Mouse (Mus musculus): Measurements from ENCODE around the gene Slc38a6. TPM values are rescaled to one million over a fixed set of nuclear protein-coding genes. Genes with fewer than 3 reads are reported as not detected.

The Slc38a6 gene
- total and polyA plus RNA-seq, 2 experiments from 2014 or later: 2.7 to 19.2 TPM

DNA sequence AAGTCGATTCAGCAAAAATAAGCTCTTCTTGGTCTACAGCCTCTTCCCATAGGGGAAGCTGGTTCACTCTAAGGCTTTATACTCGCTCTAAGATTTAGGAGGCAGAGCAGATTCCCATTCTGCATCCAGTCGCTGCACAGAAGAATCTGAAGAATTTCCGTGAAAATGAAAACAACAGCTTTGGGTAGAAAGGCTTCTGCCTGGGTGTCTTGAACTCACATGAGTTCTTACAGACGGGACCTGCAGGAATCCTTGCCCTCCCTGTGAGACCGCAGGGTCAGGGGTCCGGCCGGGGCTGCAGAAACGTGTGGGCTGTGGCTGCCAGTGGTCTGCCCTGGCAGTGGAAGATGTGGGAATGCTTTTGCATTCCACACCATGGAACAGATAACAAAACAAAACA is 64.4 kb downstream of the Slc38a6 start:
- Histone ChIP-seq H3K9ac (replicated peaks; ENCODE audit: low read depth, low read length) (no peak overlapping the region), H3K27ac (ENCODE audit: low read depth) (0 out of 2 replicates have a peak overlapping the region, but pooled peaks have one; percentile 31), H3K9me3 (replicated peaks; ENCODE audit: control insufficient read depth, low read length) (no peaks in the 10 kb centered on the region), H3K4me2 (ENCODE audit: low read depth, low read length) (no peak overlapping the region), H3K27me3 (ENCODE audit: control insufficient read depth, insufficient read depth, low read length) (no peaks in the 10 kb centered on the region), H3K36me3 (replicated peaks; ENCODE audit: control insufficient read depth, insufficient read depth, low read length) (no peaks in the 10 kb centered on the region), H3K4me3 (ENCODE audit: low read depth, low read length) (no peak overlapping the region), H3K4me1 (ENCODE audit: control insufficient read depth, insufficient read depth) (peaks cover 20% of the 10 kb centered on the region)
- ATAC-seq (ENCODE audit: insufficient read depth, low read depth) (no peak), DNase-seq (ENCODE audit: low spot score) (no peak)
- 32% methylated on average over 9 of the region's 9 CpGs for WGBS
- no peak for TF ChIP-seq CTCF (IDR thresholded peaks at IDR 0.05; ENCODE audit: low read depth)

DNA sequence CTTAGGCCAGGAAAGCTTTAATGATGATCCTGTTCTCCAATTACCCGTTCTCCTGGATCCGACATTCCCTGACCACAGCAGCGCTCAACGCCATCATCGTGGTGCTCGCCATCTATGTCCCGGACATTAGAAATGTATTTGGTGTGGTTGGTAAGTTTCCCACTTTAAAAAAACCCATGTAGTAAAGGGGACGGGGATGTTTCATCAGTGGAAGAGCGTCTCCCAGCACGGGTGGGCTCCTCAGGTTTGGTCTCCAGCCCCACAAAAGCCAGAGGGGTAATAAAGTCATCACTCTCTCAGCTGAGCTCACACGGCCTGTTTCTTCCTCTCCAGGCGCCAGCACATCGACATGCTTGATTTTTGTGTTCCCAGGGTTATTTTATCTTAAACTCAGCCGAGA is 65.2 kb downstream of the Slc38a6 start:
- H3K9me3 ChIP-seq (replicated peaks; ENCODE audit: control insufficient read depth, low read length): no peaks in the 10 kb centered on the region
- no peak overlapping the region for H3K9ac ChIP-seq (replicated peaks; ENCODE audit: low read depth, low read length)
- no peaks in the 10 kb centered on the region for H3K36me3 ChIP-seq (replicated peaks; ENCODE audit: control insufficient read depth, insufficient read depth, low read length)
- 70% methylated on average over 14 of the region's 14 CpGs for WGBS
- no peak overlapping the region for H3K4me2 ChIP-seq (ENCODE audit: low read depth, low read length)
- no peak for TF ChIP-seq CTCF (IDR thresholded peaks at IDR 0.05; ENCODE audit: low read depth)
- no peak for TF ChIP-seq EP300 (IDR thresholded peaks at IDR 0.05; ENCODE audit: low read depth)
- H3K4me3 ChIP-seq (ENCODE audit: low read depth, low read length): no peak overlapping the region
- DNase-seq (ENCODE audit: low spot score): no peak
- H3K4me1 ChIP-seq (ENCODE audit: control insufficient read depth, insufficient read depth): peaks cover 20% of the 10 kb centered on the region
- ATAC-seq (ENCODE audit: insufficient read depth, low read depth): no peak
- no peaks in the 10 kb centered on the region for H3K27me3 ChIP-seq (ENCODE audit: control insufficient read depth, insufficient read depth, low read length)
- H3K27ac ChIP-seq (ENCODE audit: low read depth): peak overlapping the region; percentile 36

DNA sequence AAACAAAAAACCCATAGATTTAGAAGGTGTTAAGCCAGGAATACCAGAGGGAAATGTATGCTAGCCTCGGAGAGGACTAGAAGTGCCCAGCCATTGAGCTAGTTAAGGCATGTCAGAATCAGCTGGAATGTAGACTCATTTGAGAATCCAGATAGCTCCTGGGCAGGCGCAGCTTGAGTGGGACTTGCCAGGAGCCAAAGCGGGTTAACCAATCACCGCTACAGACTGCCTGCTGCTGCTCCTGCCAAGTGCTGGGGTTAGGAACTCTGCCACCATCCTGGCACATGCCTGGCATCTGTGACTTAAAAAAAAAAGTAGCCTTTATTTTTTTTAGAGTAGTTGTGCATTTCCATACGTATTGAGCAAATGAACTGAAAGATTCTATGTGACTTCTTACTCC is 66.8 kb downstream of the Slc38a6 start:
- Histone ChIP-seq H3K27me3 (ENCODE audit: control insufficient read depth, insufficient read depth, low read length) (no peaks in the 10 kb centered on the region), H3K9ac (replicated peaks; ENCODE audit: low read depth, low read length) (no peak overlapping the region), H3K4me2 (ENCODE audit: low read depth, low read length) (no peak overlapping the region), H3K9me3 (replicated peaks; ENCODE audit: control insufficient read depth, low read length) (no peaks in the 10 kb centered on the region), H3K27ac (ENCODE audit: low read depth) (0 out of 2 replicates have a peak overlapping the region, but pooled peaks have one; percentile 13), H3K4me3 (ENCODE audit: low read depth, low read length) (no peak overlapping the region), H3K36me3 (replicated peaks; ENCODE audit: control insufficient read depth, insufficient read depth, low read length) (no peaks in the 10 kb centered on the region), H3K4me1 (ENCODE audit: control insufficient read depth, insufficient read depth) (peaks cover 20% of the 10 kb centered on the region)
- peak; percentile 82 for DNase-seq (ENCODE audit: low spot score)
- WGBS: 40% methylated on average over 5 of the region's 5 CpGs
- TF ChIP-seq EP300 (IDR thresholded peaks at IDR 0.05; ENCODE audit: low read depth) (no peak), CTCF (IDR thresholded peaks at IDR 0.05; ENCODE audit: low read depth) (no peak)
- ATAC-seq (ENCODE audit: insufficient read depth, low read depth): peak; percentile 90

DNA sequence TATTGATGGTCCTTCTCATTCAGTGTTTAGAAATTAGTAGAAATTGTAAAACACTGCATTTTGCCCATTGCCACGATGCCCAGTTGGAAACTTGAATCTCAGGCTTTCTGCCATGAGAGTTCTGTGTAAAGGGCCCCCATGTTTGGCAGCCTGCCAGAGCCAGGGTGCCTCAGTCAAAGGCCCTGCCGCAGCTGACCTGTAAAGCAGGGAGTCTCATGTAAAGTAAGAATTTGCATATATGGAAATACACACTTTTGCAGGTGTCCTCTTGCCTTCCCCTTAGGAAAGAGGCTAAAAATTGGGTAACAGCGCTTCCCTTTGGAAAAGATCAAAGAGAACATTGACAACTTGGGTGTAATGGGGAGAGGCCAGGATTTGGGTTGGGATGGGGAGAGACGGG is 67.9 kb downstream of the Slc38a6 start:
- Histone ChIP-seq H3K36me3 (replicated peaks; ENCODE audit: control insufficient read depth, insufficient read depth, low read length) (no peaks in the 10 kb centered on the region), H3K27me3 (ENCODE audit: control insufficient read depth, insufficient read depth, low read length) (no peaks in the 10 kb centered on the region), H3K9ac (replicated peaks; ENCODE audit: low read depth, low read length) (no peak overlapping the region), H3K4me3 (ENCODE audit: low read depth, low read length) (no peak overlapping the region), H3K27ac (ENCODE audit: low read depth) (no peak overlapping the region), H3K4me1 (ENCODE audit: control insufficient read depth, insufficient read depth) (peaks cover 18% of the 10 kb centered on the region), H3K9me3 (replicated peaks; ENCODE audit: control insufficient read depth, low read length) (no peaks in the 10 kb centered on the region), H3K4me2 (ENCODE audit: low read depth, low read length) (no peak overlapping the region)
- DNase-seq (ENCODE audit: low spot score) (no peak), ATAC-seq (ENCODE audit: insufficient read depth, low read depth) (no peak)
- TF ChIP-seq EP300 (IDR thresholded peaks at IDR 0.05; ENCODE audit: low read depth) (no peak), CTCF (IDR thresholded peaks at IDR 0.05; ENCODE audit: low read depth) (no peak)
- 57% methylated on average over 4 of the region's 4 CpGs for WGBS

DNA sequence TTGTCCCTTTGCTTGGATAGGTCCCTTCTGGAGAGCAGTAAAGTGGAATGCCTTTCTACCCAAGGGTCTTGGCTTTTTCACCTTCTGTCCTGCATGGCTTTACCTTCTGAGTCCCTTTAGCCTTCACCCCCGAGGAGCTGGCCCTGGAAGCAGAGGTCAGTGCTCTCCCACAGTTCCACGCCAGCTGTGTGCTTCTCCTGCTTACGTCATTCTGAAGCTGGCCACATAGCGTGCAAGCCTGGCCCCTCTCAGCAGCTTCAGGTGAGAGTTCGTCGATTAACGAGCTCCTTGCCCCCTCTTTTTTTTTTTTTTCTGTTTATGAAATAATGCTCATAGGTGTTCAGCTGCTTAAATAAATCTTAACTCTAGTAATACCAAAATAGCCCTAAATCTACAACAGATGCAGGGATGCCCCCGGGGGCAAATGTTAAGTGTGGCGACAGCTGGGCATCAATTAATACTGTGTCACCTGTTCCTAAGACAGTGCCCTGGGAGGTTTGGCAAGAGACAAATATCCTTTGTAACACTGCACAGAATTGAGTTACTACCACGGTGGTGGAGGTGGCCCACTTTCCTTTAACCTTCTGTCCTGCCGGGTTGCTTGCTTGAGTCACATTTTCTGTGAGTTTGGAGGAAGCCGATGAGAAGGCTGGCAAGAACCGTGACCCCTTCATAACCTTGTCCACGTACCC is 68.7 kb downstream of the Slc38a6 start:
- ATAC-seq (ENCODE audit: insufficient read depth, low read depth) (no peak), DNase-seq (ENCODE audit: low spot score) (no peak)
- Histone ChIP-seq H3K27ac (ENCODE audit: low read depth) (no peak overlapping the region), H3K4me2 (ENCODE audit: low read depth, low read length) (no peak overlapping the region), H3K9me3 (replicated peaks; ENCODE audit: control insufficient read depth, low read length) (no peaks in the 10 kb centered on the region), H3K4me3 (ENCODE audit: low read depth, low read length) (no peak overlapping the region), H3K9ac (replicated peaks; ENCODE audit: low read depth, low read length) (no peak overlapping the region; the same call in 1 of the 2 replicates), H3K27me3 (ENCODE audit: control insufficient read depth, insufficient read depth, low read length) (no peaks in the 10 kb centered on the region), H3K36me3 (replicated peaks; ENCODE audit: control insufficient read depth, insufficient read depth, low read length) (no peaks in the 10 kb centered on the region), H3K4me1 (ENCODE audit: control insufficient read depth, insufficient read depth) (peaks cover 14% of the 10 kb centered on the region)
- no peak for TF ChIP-seq EP300 (IDR thresholded peaks at IDR 0.05; ENCODE audit: low read depth)
- TF ChIP-seq CTCF (IDR thresholded peaks at IDR 0.05; ENCODE audit: low read depth): no peak
- WGBS: 79% methylated on average over 14 of the region's 14 CpGs

DNA sequence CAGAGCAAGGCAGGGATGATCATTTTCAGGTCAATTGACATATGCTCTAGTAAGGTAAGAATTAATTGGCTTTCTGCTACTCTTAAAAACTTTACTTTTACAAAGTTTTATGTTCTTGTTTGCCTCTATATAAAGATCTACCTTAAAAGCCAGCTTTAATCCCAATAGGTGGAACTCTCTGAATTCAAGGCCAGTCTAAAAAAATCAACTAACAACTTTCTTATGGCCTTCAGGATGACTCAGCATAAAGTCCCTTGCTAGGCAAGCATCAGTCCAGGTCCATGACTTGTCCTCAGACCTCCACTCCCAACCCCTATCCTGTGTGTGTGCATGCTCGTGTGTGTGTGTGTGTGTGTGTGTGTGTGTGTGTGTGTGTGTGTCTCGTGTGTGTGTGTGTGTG is 70.1 kb downstream of the Slc38a6 start:
- H3K36me3 ChIP-seq (replicated peaks; ENCODE audit: control insufficient read depth, insufficient read depth, low read length): no peaks in the 10 kb centered on the region
- ATAC-seq (ENCODE audit: insufficient read depth, low read depth) (no peak), DNase-seq (ENCODE audit: low spot score) (no peak)
- H3K9me3 ChIP-seq (replicated peaks; ENCODE audit: control insufficient read depth, low read length): no peaks in the 10 kb centered on the region
- no peak overlapping the region for H3K4me3 ChIP-seq (ENCODE audit: low read depth, low read length)
- H3K4me1 ChIP-seq (ENCODE audit: control insufficient read depth, insufficient read depth): peaks cover 14% of the 10 kb centered on the region
- WGBS: 84% methylated on average over 2 of the region's 2 CpGs
- no peak overlapping the region for H3K9ac ChIP-seq (replicated peaks; ENCODE audit: low read depth, low read length)
- no peak overlapping the region for H3K27ac ChIP-seq (ENCODE audit: low read depth)
- H3K27me3 ChIP-seq (ENCODE audit: control insufficient read depth, insufficient read depth, low read length): no peaks in the 10 kb centered on the region
- TF ChIP-seq CTCF (IDR thresholded peaks at IDR 0.05; ENCODE audit: low read depth): no peak
- TF ChIP-seq EP300 (IDR thresholded peaks at IDR 0.05; ENCODE audit: low read depth): no peak
- no peak overlapping the region for H3K4me2 ChIP-seq (ENCODE audit: low read depth, low read length)

All from heart, postnatal 0 days (tissue).